Mouse (Mus musculus) liver, adult 2 months (tissue): ENCODE data around the gene Ttc37.

Experiments
- CTCF ChIP-seq: fragments of 200-500 bp; IDR thresholded peaks from 2 replicates; pipeline ENCODE4 v1.5.1; 2011; ENCODE audit warnings: low read depth, low read length, control low read depth
- POLR2A ChIP-seq: fragments of 200-500 bp; IDR thresholded peaks from 2 replicates; pipeline ENCODE4 v1.6.1; 2011; ENCODE audit warnings: low read length, control low read depth; ENCODE audit not compliant: insufficient read depth; ENCODE audit errors: extremely low read depth

DNA sequence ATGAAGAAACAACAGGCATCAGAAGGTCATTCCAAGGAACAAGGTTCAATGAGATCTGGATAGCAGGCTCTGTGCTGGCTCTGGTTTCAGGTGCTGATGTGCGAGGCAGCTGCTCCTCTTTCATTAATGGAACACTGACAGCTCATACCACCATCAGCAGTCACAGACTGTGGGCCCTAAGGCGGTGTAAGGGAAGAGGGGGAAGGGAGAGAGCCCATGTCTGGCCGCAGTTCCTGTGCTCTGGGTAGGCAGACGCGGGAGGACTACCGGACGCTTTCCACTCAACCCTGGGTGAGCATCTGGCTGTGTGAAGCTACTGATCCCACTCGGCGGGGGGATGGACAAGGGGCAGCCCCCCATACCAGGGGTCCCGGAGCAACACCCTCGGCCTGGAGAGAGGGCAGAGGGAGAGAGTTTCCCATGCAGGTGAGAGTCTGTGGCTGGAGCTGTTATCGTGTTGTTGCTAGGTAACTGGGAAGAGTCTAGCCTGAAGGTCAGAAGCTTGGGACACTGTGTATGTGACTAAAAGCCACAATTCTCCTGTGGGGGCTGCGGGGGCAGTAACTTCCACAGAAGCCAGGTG lies 34.1 kb upstream of the Ttc37 start:
- TF ChIP-seq CTCF (no peak), POLR2A (no peak)
